Mouse (Mus musculus) bone marrow macrophage, adult 2 months (primary cell): ENCODE results near the gene Ccnd2. TPM values are rescaled to one million over a fixed set of nuclear protein-coding genes. Genes with fewer than 3 reads are reported as not detected.

Experiments
- H3K27ac ChIP-seq: 2 replicates; pipeline ENCODE4 v1.5.1; 2012; ENCODE audit warnings: low read depth, low read length; ENCODE audit not compliant: insufficient read depth
- H3K4me1 ChIP-seq: 2 replicates; pipeline ENCODE4 v1.6.1; 2012; ENCODE audit warnings: low read length; ENCODE audit not compliant: control insufficient read depth, insufficient read depth
- H3K4me3 ChIP-seq: 2 replicates; pipeline ENCODE4 v1.5.1; 2012; ENCODE audit warnings: mild to moderate bottlenecking, low read length, moderate library complexity; ENCODE audit not compliant: insufficient read depth
- CTCF ChIP-seq: IDR thresholded peaks from 2 replicates; pipeline ENCODE4 v1.5.1; 2012; ENCODE audit warnings: low read depth, mild to moderate bottlenecking, low read length, moderate library complexity
- POLR2A ChIP-seq: IDR thresholded peaks from 2 replicates; pipeline ENCODE4 v1.6.1; 2012; ENCODE audit warnings: mild to moderate bottlenecking, low read depth, low read length, borderline replicate concordance
- polyA plus RNA-seq: library from polyadenylated mRNA; stranded (reverse); fragments of >200 nt; gene quantifications from 2 replicates; pipeline ENCODE4 v1.2.4, GENCODE M21; 2012; ENCODE audit not compliant: missing spikeins, insufficient read depth, insufficient read length

Ccnd2 gene
- polyA plus RNA-seq, 1 experiment: 1.3 TPM

GRCm38 (mm10) chr6:127149303-127149943 is 2.6 kb downstream of the Ccnd2 start:
- TF ChIP-seq POLR2A (no peak), CTCF (no peak)
- Histone ChIP-seq H3K27ac (no peak overlapping the region), H3K4me1 (peaks cover 4% of the 10 kb centered on the region; the same call in 1 of the 2 replicates), H3K4me3 (peak overlapping the region; percentile 48)

GRCm38 (mm10) chr6:127148526-127149302 is 3.3 kb downstream of the Ccnd2 start:
- TF ChIP-seq POLR2A: no peak
- no peak for TF ChIP-seq CTCF

DNA sequence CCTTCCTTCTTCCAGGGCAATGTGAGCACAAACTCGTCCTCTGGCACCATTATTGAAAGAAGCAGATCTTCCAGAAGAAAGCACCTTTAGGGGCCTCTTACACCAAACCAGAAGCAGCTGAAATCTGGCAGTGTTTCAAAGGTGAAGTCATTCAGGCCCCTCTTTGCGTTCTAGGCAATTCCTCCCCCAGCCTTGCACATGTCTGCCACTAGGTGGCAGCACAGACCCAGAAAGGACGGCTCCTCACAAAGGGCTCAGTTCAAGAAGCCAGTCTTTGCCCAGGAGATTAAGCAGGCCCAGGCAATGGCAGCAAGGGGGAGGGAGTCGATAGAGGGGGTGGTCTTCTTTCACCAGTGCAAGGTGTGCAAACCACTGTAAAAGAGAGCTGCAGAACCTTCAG is 4.3 kb downstream of the Ccnd2 start:
- Histone ChIP-seq H3K4me3 (no peak overlapping the region), H3K27ac (no peak overlapping the region), H3K4me1 (no peaks in the 10 kb centered on the region)
- TF ChIP-seq POLR2A: no peak
- peak; percentile 92 for TF ChIP-seq CTCF

More at GRCm38 (mm10) chr6:127148526-127149302, 3.3 kb downstream of the Ccnd2 start:
- H3K4me1 ChIP-seq: no peaks in the 10 kb centered on the region
- H3K27ac ChIP-seq: no peak overlapping the region
- H3K4me3 ChIP-seq: peak overlapping the region; percentile 48; the same call in 1 of the 2 replicates

- no peak overlapping the region for H3K4me3 ChIP-seq
- TF ChIP-seq CTCF (no peak), POLR2A (no peak)
- H3K27ac ChIP-seq: no peak overlapping the region
- no peaks in the 10 kb centered on the region for H3K4me1 ChIP-seq
Observed at GRCm38 (mm10) chr6:127146322-127146947, 5.6 kb downstream of the Ccnd2 start.

DNA sequence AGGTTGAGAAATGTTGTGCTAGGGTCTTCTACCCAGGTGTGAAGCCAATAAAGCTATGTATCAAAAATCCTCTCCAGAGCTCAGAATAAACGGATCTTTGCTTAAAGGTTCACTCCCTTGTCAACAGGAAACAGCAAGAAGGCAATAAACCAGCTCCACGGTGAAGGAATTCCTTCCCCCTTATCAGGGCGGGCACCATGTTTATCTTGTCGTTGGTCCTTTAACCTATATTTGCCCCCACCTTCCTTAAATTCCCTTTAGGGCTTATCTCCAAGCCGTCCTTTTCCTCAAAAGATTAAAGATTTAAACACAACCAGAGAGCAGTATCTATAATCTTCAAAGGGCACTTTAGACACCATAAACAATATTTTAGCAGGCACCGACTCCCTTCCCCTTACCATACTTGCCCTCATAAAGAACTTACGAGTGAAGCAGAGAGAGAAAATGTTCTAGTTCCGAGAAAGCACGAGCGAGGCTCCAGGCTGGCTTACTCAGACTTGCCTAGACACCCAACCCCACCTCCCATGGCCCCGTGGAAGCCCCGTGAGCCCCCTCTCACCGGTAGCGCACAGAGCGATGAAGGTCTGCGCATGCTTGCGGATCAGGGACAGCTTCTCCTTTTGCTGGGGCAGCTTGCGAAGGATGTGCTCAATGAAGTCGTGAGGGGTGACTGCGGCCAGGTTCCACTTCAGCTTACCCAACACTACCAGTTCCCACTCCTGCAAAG is 6.4 kb downstream of the Ccnd2 start:
- no peak for TF ChIP-seq CTCF
- TF ChIP-seq POLR2A: no peak
- Histone ChIP-seq H3K4me3 (no peak overlapping the region), H3K4me1 (no peaks in the 10 kb centered on the region), H3K27ac (no peak overlapping the region)

- no peak for TF ChIP-seq POLR2A
- TF ChIP-seq CTCF: no peak
- Histone ChIP-seq H3K27ac (no peak overlapping the region), H3K4me1 (no peaks in the 10 kb centered on the region), H3K4me3 (no peak overlapping the region)
Observed at GRCm38 (mm10) chr6:127143576-127144288, 8.3 kb downstream of the Ccnd2 start.

DNA sequence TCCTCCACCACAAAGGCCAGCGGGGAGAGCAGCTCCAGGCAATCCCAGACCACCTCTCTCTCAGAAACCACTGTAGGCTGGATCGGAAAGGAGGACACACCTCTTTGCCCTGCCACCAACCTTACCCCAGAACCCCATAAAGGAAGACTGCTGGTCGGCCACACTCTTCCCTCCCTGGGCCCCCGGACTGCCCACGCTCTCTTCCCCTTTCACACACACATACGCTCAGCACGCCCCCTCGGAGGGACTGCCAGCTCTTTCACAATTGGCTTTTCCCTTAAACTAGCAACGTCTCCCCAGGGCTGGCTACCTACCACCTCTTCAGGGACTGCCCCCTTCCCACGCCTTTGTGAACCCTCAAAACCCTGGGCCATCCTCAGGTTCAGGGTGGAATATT is 8.9 kb downstream of the Ccnd2 start:
- Histone ChIP-seq H3K27ac (no peak overlapping the region), H3K4me3 (no peak overlapping the region), H3K4me1 (no peaks in the 10 kb centered on the region)
- TF ChIP-seq CTCF: no peak
- no peak for TF ChIP-seq POLR2A

DNA sequence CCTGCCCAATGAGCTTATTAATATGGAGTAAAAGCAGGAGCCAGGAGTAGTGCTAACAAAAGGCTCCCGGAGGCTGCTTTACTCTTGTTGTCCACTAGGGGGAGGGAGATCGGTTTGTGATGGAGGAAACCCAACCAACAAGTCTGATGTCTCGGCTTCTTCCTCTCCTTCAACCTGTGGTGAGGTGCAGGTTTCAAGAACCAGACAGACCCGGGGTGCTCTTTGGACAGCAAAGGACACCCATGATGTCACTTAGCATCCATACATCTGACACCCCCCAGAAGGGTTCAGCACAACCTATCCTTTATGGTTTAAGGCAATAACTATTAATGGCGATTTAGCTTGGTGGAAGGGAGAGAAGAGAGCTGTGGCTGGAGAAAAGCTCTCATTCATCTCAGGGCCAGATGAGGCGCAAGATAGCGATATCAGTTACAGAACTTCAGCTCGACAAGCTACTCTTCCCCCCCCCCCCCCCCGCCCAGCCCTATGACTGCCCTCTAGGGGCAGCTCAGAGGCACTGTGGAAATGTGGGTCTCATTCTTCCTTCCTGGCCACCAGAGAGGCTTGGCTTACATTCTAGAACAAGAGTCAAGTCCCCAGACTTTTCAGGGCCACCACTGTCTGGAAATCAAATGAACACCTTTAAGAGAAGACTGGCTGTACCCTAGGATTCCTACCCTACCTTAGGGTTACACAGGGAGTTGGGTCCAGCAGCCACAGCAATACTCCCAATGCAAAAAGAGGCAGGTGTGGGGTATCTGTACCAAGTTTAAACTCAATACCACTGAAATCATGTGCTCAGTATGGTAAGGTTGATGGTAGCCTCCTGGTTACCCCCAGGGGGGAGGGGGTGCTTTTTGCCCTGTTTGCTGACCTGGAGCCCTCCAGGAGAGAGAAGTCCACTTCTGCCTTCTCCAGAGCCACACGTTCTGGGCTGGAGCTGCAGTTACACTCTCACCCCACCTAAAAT is 9.6 kb downstream of the Ccnd2 start:
- Histone ChIP-seq H3K4me1 (no peaks in the 10 kb centered on the region), H3K27ac (no peak overlapping the region), H3K4me3 (no peak overlapping the region)
- TF ChIP-seq POLR2A: no peak
- peak; percentile 54; the same call in 1 of the 2 replicates for TF ChIP-seq CTCF
